Comparison of ENCODE assay signal across 9 mouse cellular contexts in the genomic region with DNA sequence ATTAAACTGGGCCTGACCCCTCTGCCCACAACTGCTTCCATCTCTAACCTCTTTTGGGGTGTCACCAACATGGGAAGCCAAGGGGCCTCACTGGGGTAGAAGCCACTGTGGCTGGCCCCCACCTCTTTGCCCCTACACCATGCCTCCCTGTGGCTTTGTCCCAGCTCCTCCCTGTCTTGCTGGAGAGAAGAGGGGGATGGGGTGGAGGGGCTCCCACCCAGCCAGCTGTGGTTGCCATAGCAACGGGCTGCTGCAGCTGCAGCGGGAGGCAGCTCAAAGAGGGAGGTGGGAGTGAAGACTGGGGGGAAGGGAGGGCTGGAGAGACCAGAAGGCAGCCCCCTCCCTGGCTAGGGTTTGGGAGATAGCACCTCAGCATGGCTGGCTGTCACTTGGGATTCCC. TPM values are rescaled to one million over a fixed set of nuclear protein-coding genes. Genes with fewer than 3 reads are reported as not detected.
A peak's percentile ranks its signal among the peaks of the same experiment; 100 is the strongest.
DNase-seq lines count a peak whose midpoint lies in the region; ATAC-seq and TF ChIP-seq lines count a peak whose summit lies in the region.
"Had no signal": no experiment of that assay in that cellular context is flagged by ENCODE, and none has a peak within 500 bp of the region (broad histone marks: within the 10 kb centered on the region; RNA-seq: fewer than 3 reads in every experiment).

No protein-coding gene starts in this region.

- no peak for TF ChIP-seq CTCF in ES-Bruce4 (IDR thresholded peaks at IDR 0.05; ENCODE audit: low read depth, low read length)
- no peak for TF ChIP-seq CTCF in intestine, postnatal 0 days (IDR thresholded peaks at IDR 0.05; ENCODE audit: low read depth)

- H3K9ac ChIP-seq in ES-Bruce4 (ENCODE audit: low read depth, poor library complexity, severe bottlenecking): no peak overlapping the region
- H3K9ac ChIP-seq in embryonic facial prominence, embryonic 14.5 days (ENCODE audit: low read depth, low read length): peak overlapping the region; percentile 53
- no peak overlapping the region for H3K9ac ChIP-seq in intestine, postnatal 0 days (ENCODE audit: low read depth, low read length)
- 0 out of 2 replicates have a peak overlapping the region, but pooled peaks have one; percentile 34 for H3K9ac ChIP-seq in neural tube, embryonic 15.5 days (replicated peaks)

- peak; percentile 51 for ATAC-seq in embryonic facial prominence, embryonic 14.5 days (ENCODE audit: low read depth)
- ATAC-seq in intestine, postnatal 0 days: peak; percentile 6; the same call in 1 of the 2 replicates
- ATAC-seq in neural tube, embryonic 15.5 days (ENCODE audit: low FRiP score): peak; percentile 60
- no peak for ATAC-seq in erythroid progenitor cell, adult 5-6 weeks (replicated peaks; ENCODE audit: low FRiP score, poor library complexity, severe bottlenecking)

- peak; percentile 68 for DNase-seq in gastrocnemius, postnatal 14 days
- DNase-seq in gastrocnemius, adult 18-20 months (ENCODE audit: low spot score): no peak
- DNase-seq in embryonic facial prominence, embryonic 14.5 days (ENCODE audit: low spot score): peak; percentile 96
- DNase-seq in cerebellum, adult 18-20 months: no peak

- no peak overlapping the region for H3K4me3 ChIP-seq in ES-Bruce4 (ENCODE audit: low read depth, low read length)
- peak overlapping the region; percentile 10; the same call in 1 of the 2 replicates for H3K4me3 ChIP-seq in embryonic facial prominence, embryonic 14.5 days (ENCODE audit: low read depth, low read length)
- no peak overlapping the region for H3K4me3 ChIP-seq in intestine, postnatal 0 days (ENCODE audit: low read depth, low read length)
- H3K4me3 ChIP-seq in neural tube, embryonic 15.5 days (replicated peaks): no peak overlapping the region

- no peaks in the 10 kb centered on the region for H3K36me3 ChIP-seq in ES-Bruce4 (ENCODE audit: control insufficient read depth, insufficient read depth, low read length, poor library complexity, severe bottlenecking)
- peaks cover 14% of the 10 kb centered on the region; the same call in 1 of the 2 replicates for H3K36me3 ChIP-seq in embryonic facial prominence, embryonic 14.5 days (ENCODE audit: control insufficient read depth, insufficient read depth, low read length)
- peaks cover 19% of the 10 kb centered on the region for H3K36me3 ChIP-seq in intestine, postnatal 0 days (ENCODE audit: control insufficient read depth, insufficient read depth)
- peaks cover 13% of the 10 kb centered on the region; the same call in 1 of the 2 replicates for H3K36me3 ChIP-seq in neural tube, embryonic 15.5 days

- no peaks in the 10 kb centered on the region for H3K9me3 ChIP-seq in ES-Bruce4 (replicated peaks; ENCODE audit: control insufficient read depth, insufficient read depth, low read length, poor library complexity, severe bottlenecking)
- H3K9me3 ChIP-seq in embryonic facial prominence, embryonic 14.5 days (ENCODE audit: control insufficient read depth, low read length): no peaks in the 10 kb centered on the region
- no peaks in the 10 kb centered on the region for H3K9me3 ChIP-seq in intestine, postnatal 0 days (ENCODE audit: control insufficient read depth)
- H3K9me3 ChIP-seq in neural tube, embryonic 15.5 days (replicated peaks): no peaks in the 10 kb centered on the region

- H3K4me2 ChIP-seq in embryonic facial prominence, embryonic 14.5 days (ENCODE audit: low read depth, low read length): peak overlapping the region; percentile 53
- peak overlapping the region; percentile 49 for H3K4me2 ChIP-seq in intestine, postnatal 0 days (replicated peaks; ENCODE audit: low read depth)
- H3K4me2 ChIP-seq in neural tube, embryonic 15.5 days: peak overlapping the region; percentile 46

- no peaks in the 10 kb centered on the region for H3K27me3 ChIP-seq in ES-Bruce4 (ENCODE audit: control insufficient read depth, insufficient read depth, low read length, poor library complexity, severe bottlenecking)
- H3K27me3 ChIP-seq in embryonic facial prominence, embryonic 14.5 days (replicated peaks; ENCODE audit: control insufficient read depth, insufficient read depth, low read length): no peaks in the 10 kb centered on the region
- no peaks in the 10 kb centered on the region for H3K27me3 ChIP-seq in intestine, postnatal 0 days (replicated peaks; ENCODE audit: control insufficient read depth, insufficient read depth, low read length)
- no peaks in the 10 kb centered on the region for H3K27me3 ChIP-seq in neural tube, embryonic 15.5 days (replicated peaks)

- H3K27ac ChIP-seq in ES-Bruce4 (ENCODE audit: insufficient read depth, low read length): no peak overlapping the region
- H3K27ac ChIP-seq in embryonic facial prominence, embryonic 14.5 days (replicated peaks; ENCODE audit: low read depth, low read length): peak overlapping the region; percentile 87
- no peak overlapping the region for H3K27ac ChIP-seq in intestine, postnatal 0 days (ENCODE audit: low read depth, low read length)
- H3K27ac ChIP-seq in neural tube, embryonic 15.5 days (replicated peaks): peak overlapping the region; percentile 90

- no peak for TF ChIP-seq POLR2A in ES-Bruce4 (IDR thresholded peaks at IDR 0.05; ENCODE audit: insufficient read depth, low read length)

- no CpG with 5 or more reads among the region's 2 CpGs for WGBS in embryonic facial prominence, embryonic 14.5 days
- 0% methylated on average over 2 of the region's 2 CpGs for WGBS in intestine, postnatal 0 days
- 0% methylated on average over 2 of the region's 2 CpGs for WGBS in neural tube, embryonic 15.5 days

- intact Hi-C loops in gastrocnemius, postnatal 14 days (cut with DNase I; ENCODE audit: low total_unique reads): no loop called here

- 0 out of 2 replicates have a peak, but pooled peaks have one; percentile 47 for TF ChIP-seq EP300 in ES-Bruce4 (IDR thresholded peaks at IDR 0.05; ENCODE audit: insufficient read depth, low read depth, low read length)

- peaks cover 11% of the 10 kb centered on the region for H3K4me1 ChIP-seq in ES-Bruce4 (ENCODE audit: control insufficient read depth, insufficient read depth, low read length)
- H3K4me1 ChIP-seq in embryonic facial prominence, embryonic 14.5 days (ENCODE audit: control insufficient read depth, insufficient read depth, low read length): peaks cover 56% of the 10 kb centered on the region
- peaks cover 6% of the 10 kb centered on the region; the same call in 1 of the 2 replicates for H3K4me1 ChIP-seq in intestine, postnatal 0 days (replicated peaks; ENCODE audit: control insufficient read depth, insufficient read depth, low read length)
- H3K4me1 ChIP-seq in neural tube, embryonic 15.5 days: peaks cover 84% of the 10 kb centered on the region

RNA-seq across cellular contexts. Expression of gene Dpf1, which starts 13.8 kb away (rescaled TPM):
- 1 to 10 TPM; 2.7 to 4.5 TPM for total RNA-seq in gastrocnemius, postnatal 14 days (2021)
- 1 to 10 TPM; 2.4 to 2.7 TPM for total RNA-seq in gastrocnemius, adult 18-20 months (2021)
- polyA plus RNA-seq in ES-Bruce4 (2011; ENCODE audit: insufficient read depth, insufficient read length, low read depth, missing spikeins): 5.9 and 6.1 TPM in 2 replicates
- 11.4 TPM in 2 replicates for polyA plus RNA-seq in embryonic facial prominence, embryonic 14.5 days (2014; fragmentation: Nextera tagmentation; extraction: Ambion mirVana)
- 1.7 TPM in 2 replicates for polyA plus RNA-seq in intestine, postnatal 0 days (2015; fragmentation: Nextera tagmentation; extraction: Ambion mirVana)
- 148 and 198 TPM in 2 replicates for polyA plus RNA-seq in neural tube, embryonic 15.5 days (2015; fragmentation: Nextera tagmentation; extraction: Ambion mirVana)
- not detected in 2 replicates for total RNA-seq in erythroid progenitor cell, adult 5-6 weeks (2015; ENCODE audit: low replicate concordance)
- total RNA-seq in erythroid progenitor cell, adult 5-6 weeks (2017; ENCODE audit: low replicate concordance): not detected in 2 replicates

RNA-seq across cellular contexts. Expression of gene Ppp1r14a, which starts 28.4 kb away (rescaled TPM):
- total RNA-seq in gastrocnemius, postnatal 14 days (2021): 10 to 100 TPM in 1 of 2 experiments, 1 to 10 TPM in 1; 9.4 to 11.6 TPM
- 1 to 10 TPM; 3.3 to 3.4 TPM for total RNA-seq in gastrocnemius, adult 18-20 months (2021)
- 22.1 and 29.1 TPM in 2 replicates for polyA plus RNA-seq in ES-Bruce4 (2011; ENCODE audit: insufficient read depth, insufficient read length, low read depth, missing spikeins)
- 11.6 and 13.8 TPM in 2 replicates for polyA plus RNA-seq in embryonic facial prominence, embryonic 14.5 days (2014; fragmentation: Nextera tagmentation; extraction: Ambion mirVana)
- polyA plus RNA-seq in intestine, postnatal 0 days (2015; fragmentation: Nextera tagmentation; extraction: Ambion mirVana): 35.2 and 37.0 TPM in 2 replicates
- 2.8 and 13.3 TPM in 2 replicates for polyA plus RNA-seq in neural tube, embryonic 15.5 days (2015; fragmentation: Nextera tagmentation; extraction: Ambion mirVana)
- not detected in 2 replicates for total RNA-seq in erythroid progenitor cell, adult 5-6 weeks (2015; ENCODE audit: low replicate concordance)
- total RNA-seq in erythroid progenitor cell, adult 5-6 weeks (2017; ENCODE audit: low replicate concordance): not detected in 2 replicates
- total RNA-seq: CH12.LX had no signal

RNA-seq across cellular contexts. Expression of gene Spint2, which starts 35.8 kb away (rescaled TPM):
- total RNA-seq in gastrocnemius, postnatal 14 days (2021): 1 to 10 TPM; 5.5 to 6.4 TPM
- 10 to 100 TPM in 1 of 2 experiments, 1 to 10 TPM in 1; 8.2 to 14.7 TPM for total RNA-seq in gastrocnemius, adult 18-20 months (2021)
- polyA plus RNA-seq in ES-Bruce4 (2011; ENCODE audit: insufficient read depth, insufficient read length, low read depth, missing spikeins): 264 and 288 TPM in 2 replicates
- polyA plus RNA-seq in embryonic facial prominence, embryonic 14.5 days (2014; fragmentation: Nextera tagmentation; extraction: Ambion mirVana): 116 and 120 TPM in 2 replicates
- 685 and 722 TPM in 2 replicates for polyA plus RNA-seq in intestine, postnatal 0 days (2015; fragmentation: Nextera tagmentation; extraction: Ambion mirVana)
- 62.7 and 140 TPM in 2 replicates for polyA plus RNA-seq in neural tube, embryonic 15.5 days (2015; fragmentation: Nextera tagmentation; extraction: Ambion mirVana)
- 4.2 and 7.9 TPM in 2 replicates for total RNA-seq in erythroid progenitor cell, adult 5-6 weeks (2015; ENCODE audit: low replicate concordance)
- 3.0 TPM in 1 of 2 replicates, not detected in the other for total RNA-seq in erythroid progenitor cell, adult 5-6 weeks (2017; ENCODE audit: low replicate concordance)

Comparison
In these comparisons a context has a peak if more than half of its experiments do, and no peak if none do; other contexts are left out.
1. DNase-seq: peak in gastrocnemius, postnatal 14 days (single experiment) and embryonic facial prominence, embryonic 14.5 days (single experiment); none in gastrocnemius, adult 18-20 months (single experiment) and cerebellum, adult 18-20 months (0 of 2).
2. H3K27ac ChIP-seq: peak in embryonic facial prominence, embryonic 14.5 days (single experiment) and neural tube, embryonic 15.5 days (single experiment); none in ES-Bruce4 (single experiment) and intestine, postnatal 0 days (single experiment).
3. H3K9ac ChIP-seq: peak in embryonic facial prominence, embryonic 14.5 days (single experiment) and neural tube, embryonic 15.5 days (single experiment); none in ES-Bruce4 (single experiment) and intestine, postnatal 0 days (single experiment).
4. RNA of gene Dpf1, which starts 13.8 kb away (polyA plus RNA-seq): 148 to 198 TPM in neural tube, embryonic 15.5 days; 11.4 TPM in embryonic facial prominence, embryonic 14.5 days, 5.9 to 6.1 TPM in ES-Bruce4 and 1.7 TPM in intestine, postnatal 0 days; every median in the first group is over 10 times any median in the second.
5. Peak in every context shown above with its lines, with median percentiles within 50 percentile points of each other: H3K4me2 ChIP-seq.